ENCODE assay signal across 26 mouse cellular contexts in the genomic region with DNA sequence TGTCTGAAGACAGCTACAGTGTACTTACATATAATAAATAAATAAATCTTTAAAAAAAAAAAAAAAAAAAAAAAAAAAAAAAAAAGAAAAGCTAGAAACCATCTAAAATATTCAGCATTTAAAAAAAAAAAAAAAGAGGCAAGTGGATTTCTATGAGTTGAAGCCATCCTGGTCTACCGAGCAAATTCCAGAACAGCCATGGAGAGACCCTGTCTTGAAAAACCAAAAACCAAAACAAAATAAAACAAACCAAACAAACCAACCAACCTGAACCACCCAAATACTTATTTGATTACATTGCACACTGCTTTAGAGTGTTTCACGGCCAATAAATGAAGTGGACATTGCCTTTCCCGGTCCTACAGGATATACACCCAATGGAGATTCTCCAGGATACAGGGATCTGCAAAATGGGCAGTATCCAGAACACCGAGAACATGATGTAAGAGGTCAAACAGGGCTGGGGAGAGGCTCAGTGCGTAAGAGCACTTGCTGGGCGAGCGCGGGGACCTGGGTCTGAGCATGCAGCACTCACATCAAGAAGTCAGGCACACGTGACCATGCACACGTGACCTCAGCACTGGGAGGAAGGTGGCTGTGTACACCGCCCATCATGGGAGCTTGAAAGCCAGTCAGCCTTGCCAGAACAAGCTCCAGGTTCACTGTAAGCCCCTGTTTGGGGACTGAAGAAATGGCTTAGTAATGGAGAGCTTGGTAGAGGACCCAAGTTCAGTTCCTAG. TPM values are rescaled to one million over a fixed set of nuclear protein-coding genes. Genes with fewer than 3 reads are reported as not detected.
DNase-seq lines count a peak whose midpoint lies in the region; ATAC-seq and TF ChIP-seq lines count a peak whose summit lies in the region.
"Had no signal": no experiment of that assay in that cellular context is flagged by ENCODE, and none has a peak within 500 bp of the region (broad histone marks: within the 10 kb centered on the region; RNA-seq: fewer than 3 reads in every experiment).

No protein-coding gene starts in this region.

- no peak overlapping the region for H3K4me2 ChIP-seq in CH12.LX (ENCODE audit: insufficient read depth, low read depth, poor library complexity, severe bottlenecking)
- H3K4me2 ChIP-seq: embryonic facial prominence, embryonic 13.5 days; forebrain, embryonic 12.5 days; forebrain, embryonic 15.5 days; heart, embryonic 11.5 days; hindbrain, embryonic 12.5 days; hindbrain, embryonic 15.5 days had no signal

- no peak for TF ChIP-seq RAD21 in CH12.LX (IDR thresholded peaks at IDR 0.05; ENCODE audit: low read depth, low read length)

- no peak for TF ChIP-seq CTCF in CH12.LX (conservative IDR thresholded peaks at IDR 0.05 in 1 of 2, IDR thresholded peaks at IDR 0.05 in 1 of 2; ENCODE audit: low read depth in 2 of 2, low read length in 2 of 2)

- TF ChIP-seq EP300 in CH12.LX (IDR thresholded peaks at IDR 0.05; ENCODE audit: low read length): no peak

- peak overlapping the region; percentile 29 for H3K4me3 ChIP-seq in megakaryocyte, embryonic 14.5 days (replicated peaks)
- no peak overlapping the region for H3K4me3 ChIP-seq in CH12.LX (replicated peaks in 1 of 3; ENCODE audit: low read depth in 2 of 3, low read length in 2 of 3, poor library complexity in 1 of 3)
- H3K4me3 ChIP-seq in ES-E14 (ENCODE audit: insufficient read depth in 1 of 2, low read depth in 1 of 2, low read length in 2 of 2, poor library complexity in 1 of 2, severe bottlenecking in 1 of 2): peak overlapping the region in 1 of 2 experiments; percentile 20; a peak in 1 of 4 replicates
- H3K4me3 ChIP-seq: embryonic facial prominence, embryonic 13.5 days; erythroblast, embryonic 14.5 days; forebrain, embryonic 12.5 days; forebrain, embryonic 15.5 days; hindbrain, embryonic 12.5 days; hindbrain, embryonic 15.5 days had no signal

- peaks cover 7% of the 10 kb centered on the region for H3K79me2 ChIP-seq in CH12.LX (replicated peaks; ENCODE audit: control insufficient read depth, extremely low read depth, insufficient read depth, poor library complexity, severe bottlenecking)

- no peaks in the 10 kb centered on the region for H3K9me3 ChIP-seq in megakaryocyte, embryonic 14.5 days
- peaks cover 2% of the 10 kb centered on the region for H3K9me3 ChIP-seq in CH12.LX (replicated peaks; ENCODE audit: low read length)
- H3K9me3 ChIP-seq in ES-E14 (ENCODE audit: control insufficient read depth, insufficient read depth, low read depth, low read length): no peaks in the 10 kb centered on the region
- H3K9me3 ChIP-seq: embryonic facial prominence, embryonic 10.5 days; embryonic facial prominence, embryonic 13.5 days; forebrain, embryonic 12.5 days; forebrain, embryonic 15.5 days; G1E; hindbrain, embryonic 12.5 days; hindbrain, embryonic 15.5 days had no signal

- intact Hi-C loops in gastrocnemius, postnatal 36 days (cut with DNase I): no loop called here

- H3K27ac ChIP-seq in CH12.LX (ENCODE audit: insufficient read depth, low read depth) (no peak overlapping the region), ES-E14 (ENCODE audit: insufficient read depth, low read depth, low read length, poor library complexity, severe bottlenecking) (peak overlapping the region; percentile 2; the same call in 1 of the 2 replicates)
- H3K27ac ChIP-seq: embryonic facial prominence, embryonic 10.5 days; embryonic facial prominence, embryonic 13.5 days; forebrain, embryonic 12.5 days; forebrain, embryonic 15.5 days; hindbrain, embryonic 12.5 days; hindbrain, embryonic 15.5 days had no signal

- ATAC-seq in megakaryocyte, adult 5-6 weeks (ENCODE audit: poor library complexity, severe bottlenecking): no peak
- ATAC-seq: activated CD4-positive, CD25-positive, alpha-beta regulatory T cell, adult 4 months; forebrain, embryonic 15.5 days; Patski had no signal

- in situ Hi-C loops in CH12.LX (cut with MboI; ENCODE audit: low pct_ligation_motif_present, low pct_unique_long_range_greater_than_20kb, low sequenced_read_pairs) (no loop called here), ES-E14 (cut with MboI; ENCODE audit: low sequenced_read_pairs in 2 of 2, unreplicated experiment in 2 of 2) (no loop called here)

- H3K9ac ChIP-seq in CH12.LX (ENCODE audit: insufficient read depth, low read depth) (no peak overlapping the region), ES-E14 (ENCODE audit: insufficient read depth, low read depth, low read length, poor library complexity, severe bottlenecking) (peak overlapping the region; percentile 57; the same call in 1 of the 2 replicates)
- H3K9ac ChIP-seq: embryonic facial prominence, embryonic 13.5 days; forebrain, embryonic 12.5 days; forebrain, embryonic 15.5 days; hindbrain, embryonic 12.5 days; hindbrain, embryonic 15.5 days had no signal

- TF ChIP-seq POLR2A in CH12.LX (IDR thresholded peaks at IDR 0.05; ENCODE audit: low read depth, low read length): no peak

- peaks cover 41% of the 10 kb centered on the region for H3K4me1 ChIP-seq in megakaryocyte, embryonic 14.5 days
- H3K4me1 ChIP-seq in CH12.LX (ENCODE audit: control insufficient read depth in 1 of 2, insufficient read depth in 2 of 2): peaks cover 13 to 35% of the 10 kb centered on the region in 2 experiments
- H3K4me1 ChIP-seq in ES-E14 (ENCODE audit: control insufficient read depth in 2 of 2, insufficient read depth in 2 of 2, low read length in 2 of 2, poor library complexity in 1 of 2): peaks cover 0 to 15% of the 10 kb centered on the region in 2 experiments; a peak in 2 of 4 replicates

- DNase-seq in CH12.LX (ENCODE audit: extremely low read depth) (no peak), ES-E14 (ENCODE audit: low read depth, low spot score) (peak; percentile 47)
- DNase-seq in gastrocnemius, postnatal 36 days: no peak
- no peak for DNase-seq in kidney, postnatal 10 days
- DNase-seq: adrenal gland, adult 8-10 months; adrenal gland, postnatal 25 days; cerebellum, adult 11-12 months; cerebellum, adult 8-10 months; cerebellum, postnatal 10 days; cerebellum, postnatal 36 days; embryo, embryonic 11 days; gastrocnemius, postnatal 10 days; heart, adult 11 months had no signal

- dilution Hi-C loops in CH12.LX (cut with MboI; ENCODE audit: extremely low pct_ligation_motif_present, extremely low pct_unique_long_range_greater_than_20kb, low sequenced_read_pairs): no loop called here

- H3K36me3 ChIP-seq in megakaryocyte, embryonic 14.5 days (replicated peaks; ENCODE audit: low read length): peaks cover 65% of the 10 kb centered on the region
- H3K36me3 ChIP-seq in CH12.LX (replicated peaks in 1 of 2; ENCODE audit: control insufficient read depth in 1 of 2, insufficient read depth in 1 of 2, low read length in 1 of 2) (peaks cover 53 to 64% of the 10 kb centered on the region in 2 experiments), ES-E14 (ENCODE audit: control insufficient read depth, insufficient read depth, low read length, poor library complexity, severe bottlenecking) (peaks cover 44% of the 10 kb centered on the region)

- no peaks in the 10 kb centered on the region for H3K27me3 ChIP-seq in megakaryocyte, embryonic 14.5 days (replicated peaks)
- H3K27me3 ChIP-seq in CH12.LX (replicated peaks): no peaks in the 10 kb centered on the region
- H3K27me3 ChIP-seq: embryonic facial prominence, embryonic 13.5 days; forebrain, embryonic 12.5 days; forebrain, embryonic 15.5 days; hindbrain, embryonic 12.5 days; hindbrain, embryonic 15.5 days; Patski had no signal

RNA-seq across cellular contexts. Expression of gene Dpp3, which starts 2.8 kb away (rescaled TPM):
- 67.2 and 71.4 TPM in 2 replicates for polyA plus RNA-seq in megakaryocyte, embryonic 14.5 days (2012; ENCODE audit: insufficient read depth, low replicate concordance)
- 21.2 and 21.7 TPM in 2 replicates for total RNA-seq in megakaryocyte, adult 5-6 weeks (2015)
- total RNA-seq in megakaryocyte, adult 5-6 weeks (2017): 36.1 and 44.4 TPM in 2 replicates
- 89.7 and 109 TPM in 2 replicates for total RNA-seq in CH12.LX (2012; rRNA removed)
- 74.0 and 79.6 TPM in 2 replicates for total RNA-seq in CH12.LX (2014; rRNA removed)
- 97.3 and 100.0 TPM in 2 replicates for polyA plus RNA-seq in CH12.LX (2012; ENCODE audit: insufficient read length, low read depth)
- total RNA-seq in ES-E14 (2012; rRNA removed): 126 and 143 TPM in 2 replicates
- 10 to 100 TPM; 16.5 to 17.5 TPM for total RNA-seq in gastrocnemius, postnatal 36 days (2021)

RNA-seq across cellular contexts. Expression of gene Peli3, which starts 17.6 kb away (rescaled TPM):
- 0.10 TPM in 1 of 2 replicates, not detected in the other for polyA plus RNA-seq in megakaryocyte, embryonic 14.5 days (2012; ENCODE audit: insufficient read depth, low replicate concordance)
- total RNA-seq in megakaryocyte, adult 5-6 weeks (2015): 0.49 TPM in 1 of 2 replicates, not detected in the other
- 0.51 and 0.85 TPM in 2 replicates for total RNA-seq in megakaryocyte, adult 5-6 weeks (2017)
- total RNA-seq in CH12.LX (2012; rRNA removed) (0.42 TPM in 1 of 2 replicates, not detected in the other), CH12.LX (2014; rRNA removed) (0.07 TPM in 1 of 2 replicates, not detected in the other), ES-E14 (2012; rRNA removed) (0.76 and 2.1 TPM in 2 replicates)
- not detected in 2 replicates for polyA plus RNA-seq in CH12.LX (2012; ENCODE audit: insufficient read length, low read depth)
- total RNA-seq in gastrocnemius, postnatal 36 days (2021): 1 to 10 TPM; 1.3 to 1.4 TPM
- polyA plus RNA-seq: erythroblast, embryonic 14.5 days; G1E had no signal

RNA-seq across cellular contexts. Expression of gene Bbs1, which starts 18.9 kb away (rescaled TPM):
- polyA plus RNA-seq in megakaryocyte, embryonic 14.5 days (2012; ENCODE audit: insufficient read depth, low replicate concordance): 0.62 TPM in 1 of 2 replicates, not detected in the other
- 0.07 TPM in 1 of 2 replicates, not detected in the other for total RNA-seq in megakaryocyte, adult 5-6 weeks (2015)
- total RNA-seq in megakaryocyte, adult 5-6 weeks (2017): 0.08 and 0.37 TPM in 2 replicates
- 2.7 and 3.0 TPM in 2 replicates for total RNA-seq in CH12.LX (2012; rRNA removed)
- 2.0 and 3.1 TPM in 2 replicates for total RNA-seq in CH12.LX (2014; rRNA removed)
- polyA plus RNA-seq in CH12.LX (2012; ENCODE audit: insufficient read length, low read depth): 2.1 and 2.8 TPM in 2 replicates
- 5.4 and 6.8 TPM in 2 replicates for total RNA-seq in ES-E14 (2012; rRNA removed)
- 1 to 10 TPM; 1.6 to 2.4 TPM for total RNA-seq in gastrocnemius, postnatal 36 days (2021)

RNA-seq across cellular contexts. Expression of gene Mrpl11, which starts 36.7 kb away (rescaled TPM):
- polyA plus RNA-seq in megakaryocyte, embryonic 14.5 days (2012; ENCODE audit: insufficient read depth, low replicate concordance): 7.2 and 45.3 TPM in 2 replicates
- total RNA-seq in megakaryocyte, adult 5-6 weeks (2015): 13.4 and 15.9 TPM in 2 replicates
- total RNA-seq in megakaryocyte, adult 5-6 weeks (2017): 26.3 and 29.1 TPM in 2 replicates
- 74.0 and 100 TPM in 2 replicates for total RNA-seq in CH12.LX (2012; rRNA removed)
- 160 and 171 TPM in 2 replicates for total RNA-seq in CH12.LX (2014; rRNA removed)
- polyA plus RNA-seq in CH12.LX (2012; ENCODE audit: insufficient read length, low read depth): 101 and 102 TPM in 2 replicates
- 79.8 and 102 TPM in 2 replicates for total RNA-seq in ES-E14 (2012; rRNA removed)
- 10 to 100 TPM; 56.3 to 58.7 TPM for total RNA-seq in gastrocnemius, postnatal 36 days (2021)

RNA-seq across cellular contexts. Expression of gene Zdhhc24, which starts 46.8 kb away (rescaled TPM):
- 1.7 and 9.4 TPM in 2 replicates for polyA plus RNA-seq in megakaryocyte, embryonic 14.5 days (2012; ENCODE audit: insufficient read depth, low replicate concordance)
- total RNA-seq in megakaryocyte, adult 5-6 weeks (2015): 5.3 and 5.8 TPM in 2 replicates
- total RNA-seq in megakaryocyte, adult 5-6 weeks (2017): 7.1 and 7.6 TPM in 2 replicates
- 8.0 and 8.4 TPM in 2 replicates for total RNA-seq in CH12.LX (2012; rRNA removed)
- total RNA-seq in CH12.LX (2014; rRNA removed): 4.5 and 5.0 TPM in 2 replicates
- polyA plus RNA-seq in CH12.LX (2012; ENCODE audit: insufficient read length, low read depth): 4.7 and 5.0 TPM in 2 replicates
- total RNA-seq in ES-E14 (2012; rRNA removed): 12.4 and 15.7 TPM in 2 replicates
- total RNA-seq in gastrocnemius, postnatal 36 days (2021): 1 to 10 TPM; 2.2 to 2.6 TPM
